Mouse (Mus musculus) hematopoietic stem cell, adult 5-6 weeks (primary cell): Measurements from ENCODE around the gene Tubb5. TPM values are rescaled to one million over a fixed set of nuclear protein-coding genes. Genes with fewer than 3 reads are reported as not detected.
A peak's percentile ranks its signal among the peaks of the same experiment; 100 is the strongest.

Experiments used
- ATAC-seq, 2 experiments: fragments of 125-278 bp in 1 of 2; replicated peaks in 1 of 2; 2 replicates each; pipeline ENCODE4 v1.8.0; 2016 to 2017; ENCODE audit warnings: inconsistent platforms in 2 of 2, mild to moderate bottlenecking in 2 of 2, moderate number of reproducible peaks in 2 of 2, low read depth in 1 of 2, moderate TSS enrichment in 1 of 2; ENCODE audit not compliant: low FRiP score in 2 of 2, poor library complexity in 2 of 2, severe bottlenecking in 2 of 2, insufficient read depth in 1 of 2, low TSS enrichment in 1 of 2
- total RNA-seq: library from RNA; stranded (forward); fragments of 172-1452, 232-1000 nt; gene quantifications from 2 replicates; pipeline ENCODE4 v1.2.3, GENCODE M21; 2017

The Tubb5 gene
- 873 and 988 TPM in 2 replicates for total RNA-seq

GRCm38 (mm10) chr17:35838122-35838544, at the start of gene Tubb5:
Gene Tubb5 (minus strand): TSS chr17:35838306.
- peak; percentile 24 to 55 for ATAC-seq

GRCm38 (mm10) chr17:35887725-35888124, 49.6 kb upstream of the Tubb5 start:
- no peak for ATAC-seq

GRCm38 (mm10) chr17:35883777-35884176, 45.7 kb upstream of the Tubb5 start:
- ATAC-seq = no peak

- ATAC-seq = no peak
Measured at GRCm38 (mm10) chr17:35882924-35883323, 44.8 kb upstream of the Tubb5 start.

- ATAC-seq = peak; percentile 91 to 94
Measured at GRCm38 (mm10) chr17:35879245-35880057, 41.3 kb upstream of the Tubb5 start, which contains the start of gene Dhx16. Gene Dhx16 (plus strand): TSS chr17:35879819.

- ATAC-seq = no peak
Measured at GRCm38 (mm10) chr17:35874721-35875120, 36.6 kb upstream of the Tubb5 start.

GRCm38 (mm10) chr17:35873774-35874519, 35.8 kb upstream of the Tubb5 start:
- ATAC-seq = 0 out of 4 replicates have a peak, but pooled peaks of 1 of the 2 experiments have one; percentile 33

GRCm38 (mm10) chr17:35870884-35871696, 33.0 kb upstream of the Tubb5 start:
- no peak for ATAC-seq

GRCm38 (mm10) chr17:35870151-35870883, 32.2 kb upstream of the Tubb5 start:
- ATAC-seq = peak; percentile 75 to 76

GRCm38 (mm10) chr17:35869346-35870067, 31.4 kb upstream of the Tubb5 start:
- no peak for ATAC-seq

- no peak for ATAC-seq
Measured at GRCm38 (mm10) chr17:35868961-35869345, 30.8 kb upstream of the Tubb5 start.

- ATAC-seq = 0 out of 4 replicates have a peak, but pooled peaks of 1 of the 2 experiments have one; percentile 4
Measured at GRCm38 (mm10) chr17:35868165-35868820, 30.2 kb upstream of the Tubb5 start.

- ATAC-seq = no peak
Measured at GRCm38 (mm10) chr17:35866911-35867890, 29.1 kb upstream of the Tubb5 start.

- ATAC-seq = no peak
Measured at GRCm38 (mm10) chr17:35866281-35866831, 28.2 kb upstream of the Tubb5 start.
